Mouse (Mus musculus) urinary bladder, postnatal 25 days (tissue): ENCODE data around the gene Phf2.

ENCODE experiments used
- DNase-seq: peaks from one replicate; pipeline ENCODE4 v3.0.0; 2022; ENCODE audit warnings: low spot score

The Phf2 gene

DNA sequence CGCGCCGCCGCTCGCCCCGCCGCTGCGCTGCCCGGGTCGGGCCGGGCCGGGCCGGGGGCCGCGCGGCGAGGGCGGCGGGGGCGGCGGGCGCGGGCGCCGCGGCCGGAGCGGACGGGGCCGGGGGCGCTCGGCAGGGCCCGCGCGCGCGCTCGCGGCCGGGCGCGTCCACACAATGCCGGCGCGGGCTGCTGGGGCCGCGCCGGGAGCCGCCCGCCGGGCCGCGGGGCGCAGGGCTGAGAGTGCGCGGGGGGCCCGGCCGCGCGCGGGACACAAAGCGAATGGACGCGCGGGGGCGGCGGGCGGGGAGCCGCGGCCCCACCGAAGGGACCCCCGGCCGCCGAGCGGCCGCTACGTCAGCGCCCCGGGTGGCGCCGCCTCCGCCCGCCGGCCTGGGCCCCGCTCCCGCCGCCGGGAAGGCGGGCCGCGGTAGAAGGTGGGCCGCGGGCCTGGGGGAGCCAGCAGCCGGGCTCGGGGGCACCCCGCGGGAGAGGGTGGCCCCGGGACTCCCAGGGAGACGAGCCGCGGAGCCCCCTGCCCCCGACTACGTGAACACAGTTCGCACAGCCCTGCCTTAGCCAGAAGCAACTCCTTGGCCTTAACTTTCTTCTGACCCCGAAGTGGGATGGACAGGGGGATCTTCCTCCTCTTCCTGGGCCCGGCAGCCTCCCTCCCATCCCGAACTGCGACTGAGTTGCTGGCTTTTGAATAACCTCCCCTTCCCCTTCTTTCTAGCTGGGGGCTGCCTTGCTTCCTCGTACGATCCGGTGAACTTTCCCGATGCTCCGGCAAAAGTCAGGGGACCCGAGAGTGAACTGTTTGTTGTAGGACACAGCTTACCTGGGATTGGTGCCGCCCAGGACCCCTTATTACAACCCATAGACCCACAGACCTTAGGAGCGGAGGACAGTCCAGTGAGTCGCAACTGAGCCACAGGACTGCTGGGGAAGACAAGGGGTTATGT lies at the start of gene Phf2:
Phf2 (minus strand) TSS at position 349 of the 961 bp plus-strand sequence.
- no peak for DNase-seq

- DNase-seq, result no peak
Measured at GRCm38 (mm10) chr13:48919756-48920415, 49.0 kb upstream of the Phf2 start.

DNA sequence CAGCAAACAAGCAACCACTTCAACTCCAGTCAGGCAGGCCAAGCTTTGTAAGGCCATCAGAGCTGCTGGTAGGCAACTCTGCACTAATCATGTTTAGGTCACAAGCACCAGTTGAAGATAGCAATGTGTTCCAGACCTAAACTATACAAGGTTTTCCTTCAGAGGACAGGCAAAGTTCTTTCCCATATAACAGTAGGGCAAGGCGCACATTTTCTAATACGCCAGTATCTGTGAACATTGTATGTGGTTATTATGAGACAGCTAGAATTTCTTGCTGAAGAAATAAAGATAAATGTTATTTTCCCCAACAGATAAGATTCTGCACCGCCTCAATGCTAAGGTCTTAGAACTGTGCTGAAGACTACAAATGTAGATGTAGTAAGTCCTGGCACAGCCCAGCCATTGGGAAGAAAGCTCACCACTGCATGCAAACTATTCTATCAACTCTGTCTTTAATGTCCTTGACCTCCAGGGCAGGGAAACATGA lies 46.2 kb upstream of the Phf2 start:
- no peak for DNase-seq

- DNase-seq, result no peak
Measured at GRCm38 (mm10) chr13:48913680-48914079, 42.8 kb upstream of the Phf2 start.

DNA sequence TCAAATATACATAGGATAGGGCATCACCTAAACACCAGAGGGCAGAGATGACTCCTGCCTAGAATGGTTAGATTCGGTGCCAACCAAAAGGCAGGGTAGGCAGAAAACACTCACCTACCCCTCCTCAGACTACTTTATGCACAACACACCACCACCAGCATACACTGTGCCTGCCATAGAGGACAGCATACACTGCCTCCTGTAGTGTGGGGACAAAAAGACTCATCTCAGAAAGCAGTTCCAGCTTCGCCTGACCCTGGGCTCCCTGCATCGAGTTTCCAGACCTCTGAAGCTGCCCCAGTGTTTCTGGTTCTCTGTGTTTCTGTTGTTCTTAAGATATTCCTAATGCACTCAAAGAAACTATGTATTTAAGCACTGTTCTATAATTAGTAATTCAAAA lies 42.2 kb upstream of the Phf2 start:
- no peak for DNase-seq

DNA sequence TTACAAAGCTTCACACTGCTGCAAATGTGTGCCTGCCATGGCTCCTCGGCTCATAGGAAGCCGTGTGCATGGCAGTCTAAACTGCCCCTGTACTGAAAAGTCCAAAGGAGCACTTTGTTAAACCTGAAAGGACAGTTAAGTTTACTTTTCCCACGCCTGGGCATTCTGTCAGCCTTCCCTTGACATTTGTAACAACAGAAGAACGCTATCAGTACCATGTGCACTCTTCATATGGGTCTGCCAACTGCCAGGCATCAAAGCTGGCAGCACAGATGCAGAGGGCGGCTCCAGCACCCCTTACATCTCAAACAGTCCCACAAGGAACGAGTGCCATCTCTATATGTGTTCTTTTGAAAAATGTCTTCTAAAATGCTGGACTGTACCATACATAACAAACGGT lies 40.5 kb upstream of the Phf2 start:
- DNase-seq, result no peak

DNA sequence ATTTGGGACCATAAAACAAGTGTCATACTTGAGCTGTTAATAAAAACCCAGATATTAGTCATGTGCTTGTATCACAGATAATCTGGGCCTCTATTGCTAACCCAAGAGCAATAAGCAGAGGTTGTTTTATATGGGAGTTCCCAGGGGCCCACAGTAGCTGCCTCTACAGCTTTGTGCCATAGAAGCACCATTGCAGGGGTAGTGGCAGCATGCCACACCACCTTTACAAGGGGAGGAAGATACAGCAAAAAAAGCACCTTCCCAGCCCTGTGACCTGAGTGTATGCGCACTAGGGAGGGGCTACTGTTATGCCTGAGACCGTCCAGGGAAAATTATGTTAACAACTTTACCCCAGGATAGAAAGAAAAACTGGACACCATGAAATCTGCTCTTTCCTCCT lies 34.5 kb upstream of the Phf2 start:
- no peak for DNase-seq

- DNase-seq, result no peak
Measured at GRCm38 (mm10) chr13:48895376-48895775, 24.5 kb upstream of the Phf2 start.

DNA sequence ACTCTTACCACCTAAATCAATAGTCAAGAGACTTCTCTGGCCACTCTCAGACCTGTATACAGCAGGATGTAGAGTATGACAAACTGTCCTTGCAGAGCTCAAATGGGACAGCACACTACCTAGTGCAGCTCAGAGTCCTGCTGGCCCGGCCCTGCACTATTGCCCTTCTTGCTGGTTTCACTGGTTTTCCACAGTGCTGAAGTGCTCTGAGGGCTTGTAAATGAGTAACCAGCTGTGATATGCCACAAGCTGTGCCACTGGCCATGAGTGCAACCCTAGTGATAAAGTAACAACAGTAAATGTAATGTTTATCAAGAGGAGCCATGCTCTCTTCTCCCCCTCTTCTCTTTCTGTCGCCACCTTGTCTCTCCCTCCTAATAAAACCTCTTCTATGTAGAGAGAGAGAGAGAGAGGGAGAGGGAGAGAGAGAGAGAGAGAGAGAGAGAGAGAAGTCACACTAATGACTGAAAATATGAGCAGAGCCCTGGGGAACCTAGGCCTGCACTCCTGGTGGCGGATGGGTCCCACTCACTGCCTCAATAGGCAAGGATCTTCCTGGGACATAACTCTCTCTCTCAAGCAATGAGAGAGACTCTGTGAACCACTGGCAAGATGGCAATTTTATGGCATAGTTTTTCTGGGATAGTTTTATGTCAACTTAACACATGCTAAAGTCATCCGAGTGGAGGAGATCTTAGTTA lies 19.5 kb upstream of the Phf2 start:
- DNase-seq, result no peak

DNA sequence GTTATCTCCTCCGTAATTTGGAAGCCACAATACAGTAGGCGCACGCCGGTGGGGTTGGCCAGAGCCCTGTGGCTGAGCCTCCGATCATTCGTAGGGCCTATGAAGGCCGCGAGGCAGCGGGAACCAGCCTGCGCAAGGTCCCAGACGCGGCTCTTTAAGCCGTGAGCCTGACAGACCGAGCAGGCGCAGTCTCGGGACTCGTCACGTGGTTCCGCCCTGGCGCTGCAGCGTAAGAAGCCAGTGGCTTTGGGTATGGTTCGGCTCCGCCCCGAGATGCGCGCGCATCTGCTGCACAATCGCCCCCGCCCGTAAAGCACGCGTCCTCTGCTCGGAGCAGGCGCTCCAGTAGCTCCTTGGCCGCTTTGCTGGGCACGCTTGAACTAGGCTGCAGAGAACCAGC lies 7.6 kb upstream of the Phf2 start:
- DNase-seq, result peak; percentile 98

- no peak for DNase-seq
Measured at GRCm38 (mm10) chr13:48877805-48878204, 6.9 kb upstream of the Phf2 start.

GRCm38 (mm10) chr13:48872726-48873125 lies 1.8 kb upstream of the Phf2 start:
- no peak for DNase-seq

DNA sequence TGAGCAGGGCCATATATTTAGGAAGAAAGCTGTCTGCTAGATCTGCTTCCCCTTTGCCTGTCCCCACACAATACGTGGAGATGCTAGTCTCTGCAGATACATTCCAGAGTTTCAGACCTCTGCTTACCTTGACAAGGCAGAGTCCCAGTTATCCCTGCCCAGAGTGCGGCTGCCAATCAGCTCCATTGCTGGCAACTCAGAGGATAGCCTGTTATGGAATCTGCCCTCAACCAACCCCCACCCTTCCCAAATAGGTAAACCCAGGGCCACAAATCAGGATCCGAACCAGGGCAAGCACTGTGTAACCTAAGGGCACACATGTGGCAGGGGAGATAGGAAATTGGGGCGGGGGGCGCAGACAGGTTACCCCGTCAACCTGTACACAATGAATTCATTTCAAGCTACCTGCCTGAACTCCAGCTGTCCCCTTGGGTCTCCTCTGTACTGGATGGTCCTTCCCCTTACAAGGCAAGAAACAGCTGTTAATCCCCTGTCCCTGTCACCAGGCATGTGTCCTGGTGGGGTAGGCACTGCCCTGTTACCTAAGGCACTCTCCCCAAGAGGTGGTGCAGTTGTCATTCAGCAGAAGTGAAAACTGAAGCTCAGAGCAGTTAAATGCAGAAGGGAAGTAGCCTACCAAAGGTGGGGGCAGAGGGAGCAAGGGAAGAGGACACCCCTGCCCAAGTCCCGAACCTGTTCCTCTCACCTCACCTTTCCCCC lies 1.1 kb upstream of the Phf2 start:
- no peak for DNase-seq

- DNase-seq, result peak; percentile 52
Measured at GRCm38 (mm10) chr13:48869950-48870770, 759 bp downstream of the Phf2 start.

DNA sequence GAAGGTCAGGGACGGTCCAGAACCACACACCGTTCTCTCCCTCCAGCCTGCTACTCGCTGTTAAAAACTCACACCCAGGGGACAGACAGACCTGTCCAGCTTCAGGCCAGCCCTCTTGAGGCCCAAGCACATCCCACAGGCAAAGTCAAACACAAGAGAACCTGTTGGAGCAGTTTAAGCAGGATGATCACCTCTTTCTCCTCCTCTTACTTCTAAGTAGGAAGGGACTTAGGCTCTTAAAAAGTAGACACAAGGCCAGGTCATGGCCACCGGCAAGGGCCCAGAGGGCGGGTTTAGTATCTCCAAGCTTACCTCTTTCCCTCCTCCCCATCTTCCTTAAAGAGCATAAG lies 1.3 kb downstream of the Phf2 start:
- DNase-seq, result no peak

DNA sequence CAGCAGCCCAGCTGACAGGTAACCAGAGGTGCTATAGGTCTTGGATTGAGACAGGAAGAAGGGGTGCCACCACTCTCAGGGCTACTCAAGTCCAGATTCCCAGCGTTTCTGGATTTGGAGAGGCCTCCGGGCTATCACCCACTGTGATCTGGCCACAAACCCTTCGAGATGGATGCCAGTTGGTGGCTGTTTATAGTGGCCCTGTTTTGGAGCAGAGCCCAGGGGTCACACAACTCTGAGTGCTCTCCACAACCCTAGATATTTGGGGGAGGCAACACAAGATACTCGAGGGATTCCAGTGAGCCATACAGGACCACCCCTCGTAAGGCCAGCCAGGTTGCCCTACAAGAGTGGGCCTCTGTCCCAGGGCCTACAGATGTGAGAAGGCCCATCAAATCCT lies 1.8 kb downstream of the Phf2 start:
- DNase-seq, result no peak

- DNase-seq, result no peak
Measured at GRCm38 (mm10) chr13:48864673-48865356, 6.1 kb downstream of the Phf2 start.

DNA sequence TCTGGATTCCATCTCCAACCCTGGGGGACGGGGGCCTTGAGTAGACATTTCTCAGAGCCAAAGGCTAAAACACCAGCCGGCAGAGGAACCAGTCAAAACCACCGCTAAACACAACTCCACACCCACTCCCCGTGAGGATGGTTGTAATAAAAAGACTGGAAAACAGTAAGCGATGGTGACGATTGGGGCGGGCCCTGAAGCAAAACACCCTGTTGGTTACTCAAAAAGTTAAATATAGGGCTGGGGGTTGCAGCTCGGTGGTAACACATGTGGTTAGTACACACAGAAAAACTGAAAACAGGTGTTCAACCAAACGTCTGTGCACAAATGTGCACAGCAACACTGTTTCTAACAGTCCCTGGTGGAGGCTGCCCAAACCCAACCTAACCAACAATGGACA lies 7.4 kb downstream of the Phf2 start:
- no peak for DNase-seq

DNA sequence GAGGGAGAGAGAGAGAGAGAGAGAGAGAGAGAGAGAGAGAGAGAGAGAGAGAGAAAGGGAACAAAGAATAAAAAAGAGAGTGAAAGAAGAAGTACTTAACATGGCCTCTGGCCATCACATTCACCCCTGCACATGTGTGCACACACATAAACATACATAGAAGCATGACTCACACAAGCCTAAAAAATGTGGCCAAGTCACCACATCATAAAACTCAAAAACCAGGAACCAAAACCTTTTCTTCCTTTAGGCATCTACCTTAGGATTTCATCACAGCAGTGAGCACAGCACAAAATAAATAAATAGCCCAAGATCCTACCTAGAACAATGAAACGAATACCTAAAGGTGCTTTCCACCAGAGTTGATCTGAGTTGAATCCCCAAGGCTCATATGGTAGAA lies 9.0 kb downstream of the Phf2 start:
- no peak for DNase-seq

DNA sequence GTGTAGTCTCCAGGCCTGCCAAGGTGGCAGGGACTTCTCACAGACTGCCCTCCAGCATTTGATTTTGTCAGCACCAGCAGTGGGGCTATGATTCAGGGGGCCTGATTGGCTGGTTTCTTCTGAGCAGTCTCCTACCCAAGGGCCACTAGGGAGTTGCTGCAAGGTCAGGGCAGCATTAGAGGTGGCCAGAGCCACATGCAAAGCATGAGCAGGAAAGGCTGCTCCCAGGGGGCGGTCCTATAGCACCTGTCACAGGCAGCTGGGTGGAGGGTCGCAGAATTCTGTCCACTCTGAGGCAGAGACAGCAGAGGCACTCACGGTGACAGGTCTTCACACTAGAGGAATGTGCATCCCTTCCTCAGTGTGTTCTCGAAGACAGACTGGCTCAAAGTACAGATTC lies 12.1 kb downstream of the Phf2 start:
- no peak for DNase-seq

GRCm38 (mm10) chr13:48858054-48858453 lies 12.9 kb downstream of the Phf2 start:
- DNase-seq, result no peak
